Mouse (Mus musculus): Measurements from ENCODE around the gene Klhl5. TPM values are rescaled to one million over a fixed set of nuclear protein-coding genes. Genes with fewer than 3 reads are reported as not detected.

Klhl5 gene
- polyA plus RNA-seq, 1 experiment from 2014 or later: 20.0 TPM

- ATAC-seq (ENCODE audit: insufficient number of reproducible peaks, insufficient read depth, low FRiP score, low read depth): no peak
Measured at GRCm38 (mm10) chr5:65097457-65097856, 9.9 kb upstream of the Klhl5 start.

GRCm38 (mm10) chr5:65100002-65100401, 7.3 kb upstream of the Klhl5 start:
- Histone ChIP-seq H3K4me1 (ENCODE audit: control insufficient read depth in 2 of 2, insufficient read depth in 2 of 2, low read length in 2 of 2) (peaks cover 11 to 16% of the 10 kb centered on the region in 2 experiments), H3K9me3 (ENCODE audit: control insufficient read depth, low read length) (no peaks in the 10 kb centered on the region), H3K36me3 (ENCODE audit: control insufficient read depth, insufficient read depth, low read length) (no peaks in the 10 kb centered on the region), H3K27ac (replicated peaks in 1 of 2; ENCODE audit: control insufficient read depth in 1 of 2, insufficient read depth in 1 of 2, low read depth in 2 of 2, low read length in 2 of 2) (no peak overlapping the region), H3K4me2 (ENCODE audit: low read length) (no peak overlapping the region), H3K4me3 (ENCODE audit: control insufficient read depth in 1 of 2, insufficient read depth in 1 of 2, low read depth in 1 of 2, low read length in 2 of 2) (no peak overlapping the region), H3K27me3 (ENCODE audit: control insufficient read depth, insufficient read depth, low read length) (no peaks in the 10 kb centered on the region), H3K9ac (ENCODE audit: low read length) (no peak overlapping the region)
- 87% methylated on average over 11 of the region's 11 CpGs for WGBS
- no peak for ATAC-seq (ENCODE audit: insufficient number of reproducible peaks, insufficient read depth, low FRiP score, low read depth)

More at GRCm38 (mm10) chr5:65097457-65097856, 9.9 kb upstream of the Klhl5 start:
- no peaks in the 10 kb centered on the region for H3K36me3 ChIP-seq (ENCODE audit: control insufficient read depth, insufficient read depth, low read length)
- peaks cover 6 to 10% of the 10 kb centered on the region in 2 experiments for H3K4me1 ChIP-seq (ENCODE audit: control insufficient read depth in 2 of 2, insufficient read depth in 2 of 2, low read length in 2 of 2)
- no peak overlapping the region for H3K4me3 ChIP-seq (ENCODE audit: control insufficient read depth in 1 of 2, insufficient read depth in 1 of 2, low read depth in 1 of 2, low read length in 2 of 2)
- no peaks in the 10 kb centered on the region for H3K9me3 ChIP-seq (ENCODE audit: control insufficient read depth, low read length)
- WGBS: 68% methylated on average over 5 of the region's 5 CpGs
- H3K9ac ChIP-seq (ENCODE audit: low read length): no peak overlapping the region
- H3K27me3 ChIP-seq (ENCODE audit: control insufficient read depth, insufficient read depth, low read length): no peaks in the 10 kb centered on the region
- H3K27ac ChIP-seq (replicated peaks in 1 of 2; ENCODE audit: control insufficient read depth in 1 of 2, insufficient read depth in 1 of 2, low read depth in 2 of 2, low read length in 2 of 2): no peak overlapping the region
- no peak overlapping the region for H3K4me2 ChIP-seq (ENCODE audit: low read length)

GRCm38 (mm10) chr5:65101209-65101608, 6.1 kb upstream of the Klhl5 start:
- Histone ChIP-seq H3K9ac (ENCODE audit: low read length) (no peak overlapping the region), H3K4me3 (ENCODE audit: control insufficient read depth in 1 of 2, insufficient read depth in 1 of 2, low read depth in 1 of 2, low read length in 2 of 2) (no peak overlapping the region), H3K27ac (replicated peaks in 1 of 2; ENCODE audit: control insufficient read depth in 1 of 2, insufficient read depth in 1 of 2, low read depth in 2 of 2, low read length in 2 of 2) (no peak overlapping the region), H3K9me3 (ENCODE audit: control insufficient read depth, low read length) (no peaks in the 10 kb centered on the region), H3K27me3 (ENCODE audit: control insufficient read depth, insufficient read depth, low read length) (no peaks in the 10 kb centered on the region), H3K4me1 (ENCODE audit: control insufficient read depth in 2 of 2, insufficient read depth in 2 of 2, low read length in 2 of 2) (peaks cover 11 to 16% of the 10 kb centered on the region in 2 experiments), H3K4me2 (ENCODE audit: low read length) (no peak overlapping the region), H3K36me3 (ENCODE audit: control insufficient read depth, insufficient read depth, low read length) (no peaks in the 10 kb centered on the region)
- WGBS: 75% methylated on average over 5 of the region's 5 CpGs
- ATAC-seq (ENCODE audit: insufficient number of reproducible peaks, insufficient read depth, low FRiP score, low read depth): no peak

GRCm38 (mm10) chr5:65101621-65102020, 5.7 kb upstream of the Klhl5 start:
- H3K9ac ChIP-seq (ENCODE audit: low read length): no peak overlapping the region
- peaks cover 11 to 16% of the 10 kb centered on the region in 2 experiments for H3K4me1 ChIP-seq (ENCODE audit: control insufficient read depth in 2 of 2, insufficient read depth in 2 of 2, low read length in 2 of 2)
- no peaks in the 10 kb centered on the region for H3K9me3 ChIP-seq (ENCODE audit: control insufficient read depth, low read length)
- no peaks in the 10 kb centered on the region for H3K36me3 ChIP-seq (ENCODE audit: control insufficient read depth, insufficient read depth, low read length)
- H3K4me2 ChIP-seq (ENCODE audit: low read length): no peak overlapping the region
- no peak overlapping the region for H3K4me3 ChIP-seq (ENCODE audit: control insufficient read depth in 1 of 2, insufficient read depth in 1 of 2, low read depth in 1 of 2, low read length in 2 of 2)
- no peaks in the 10 kb centered on the region for H3K27me3 ChIP-seq (ENCODE audit: control insufficient read depth, insufficient read depth, low read length)
- ATAC-seq (ENCODE audit: insufficient number of reproducible peaks, insufficient read depth, low FRiP score, low read depth): no peak
- WGBS: 79% methylated on average over 6 of the region's 6 CpGs
- H3K27ac ChIP-seq (replicated peaks in 1 of 2; ENCODE audit: control insufficient read depth in 1 of 2, insufficient read depth in 1 of 2, low read depth in 2 of 2, low read length in 2 of 2): no peak overlapping the region

GRCm38 (mm10) chr5:65102026-65102640, 5.2 kb upstream of the Klhl5 start:
- no peaks in the 10 kb centered on the region for H3K9me3 ChIP-seq (ENCODE audit: control insufficient read depth, low read length)
- 0 out of 4 replicates have a peak overlapping the region, but pooled peaks of 1 of the 2 experiments have one; percentile 1 for H3K27ac ChIP-seq (replicated peaks in 1 of 2; ENCODE audit: control insufficient read depth in 1 of 2, insufficient read depth in 1 of 2, low read depth in 2 of 2, low read length in 2 of 2)
- 39% methylated on average over 3 of the region's 3 CpGs for WGBS
- peak overlapping the region; percentile 12; the same call in 1 of the 2 replicates for H3K4me2 ChIP-seq (ENCODE audit: low read length)
- no peak overlapping the region for H3K9ac ChIP-seq (ENCODE audit: low read length)
- no peak overlapping the region for H3K4me3 ChIP-seq (ENCODE audit: control insufficient read depth in 1 of 2, insufficient read depth in 1 of 2, low read depth in 1 of 2, low read length in 2 of 2)
- H3K4me1 ChIP-seq (ENCODE audit: control insufficient read depth in 2 of 2, insufficient read depth in 2 of 2, low read length in 2 of 2): peaks cover 11 to 16% of the 10 kb centered on the region in 2 experiments
- ATAC-seq (ENCODE audit: insufficient number of reproducible peaks, insufficient read depth, low FRiP score, low read depth): no peak
- H3K27me3 ChIP-seq (ENCODE audit: control insufficient read depth, insufficient read depth, low read length): no peaks in the 10 kb centered on the region
- no peaks in the 10 kb centered on the region for H3K36me3 ChIP-seq (ENCODE audit: control insufficient read depth, insufficient read depth, low read length)

GRCm38 (mm10) chr5:65102641-65103042, 4.7 kb upstream of the Klhl5 start:
- Histone ChIP-seq H3K27me3 (ENCODE audit: control insufficient read depth, insufficient read depth, low read length) (no peaks in the 10 kb centered on the region), H3K4me1 (ENCODE audit: control insufficient read depth in 2 of 2, insufficient read depth in 2 of 2, low read length in 2 of 2) (peaks cover 11 to 16% of the 10 kb centered on the region in 2 experiments), H3K9me3 (ENCODE audit: control insufficient read depth, low read length) (no peaks in the 10 kb centered on the region), H3K36me3 (ENCODE audit: control insufficient read depth, insufficient read depth, low read length) (no peaks in the 10 kb centered on the region), H3K9ac (ENCODE audit: low read length) (no peak overlapping the region), H3K27ac (replicated peaks in 1 of 2; ENCODE audit: control insufficient read depth in 1 of 2, insufficient read depth in 1 of 2, low read depth in 2 of 2, low read length in 2 of 2) (no peak overlapping the region), H3K4me2 (ENCODE audit: low read length) (peak overlapping the region; percentile 12; the same call in 1 of the 2 replicates), H3K4me3 (ENCODE audit: control insufficient read depth in 1 of 2, insufficient read depth in 1 of 2, low read depth in 1 of 2, low read length in 2 of 2) (no peak overlapping the region)
- ATAC-seq (ENCODE audit: insufficient number of reproducible peaks, insufficient read depth, low FRiP score, low read depth): no peak
- WGBS: 22% methylated on average over 10 of the region's 10 CpGs

DNA sequence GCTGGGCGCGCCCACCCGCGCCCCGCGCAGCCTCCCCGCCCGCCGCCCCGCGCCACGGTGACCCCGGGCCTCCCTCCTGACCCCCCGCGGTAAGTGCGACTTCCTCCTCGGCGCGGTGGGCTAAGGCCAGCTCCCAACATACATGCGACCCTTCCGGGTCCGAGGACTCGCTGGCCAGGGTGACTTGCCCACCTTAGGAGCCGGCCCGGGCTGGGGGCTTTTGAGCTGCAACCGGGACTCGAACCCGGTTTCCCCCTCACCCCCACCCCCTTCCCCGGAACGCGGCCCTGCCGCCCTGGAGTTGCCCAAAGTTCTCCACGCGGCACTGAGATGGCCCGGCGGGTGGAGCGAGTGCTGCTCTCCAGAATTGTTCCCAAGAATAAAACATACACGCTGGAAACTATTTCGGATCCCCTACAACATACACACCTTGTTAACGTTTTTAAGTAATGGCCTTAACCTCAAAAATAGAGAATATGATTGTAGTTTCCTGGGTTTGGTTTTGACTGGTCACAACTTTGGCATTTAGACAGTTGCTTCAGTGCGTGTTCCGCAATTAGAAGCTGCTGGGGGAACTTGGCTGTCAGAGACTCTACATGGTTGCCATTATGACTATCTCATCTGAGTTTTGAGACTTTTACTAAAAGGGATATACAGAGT, 564 bp downstream of the Klhl5 start:
- Histone ChIP-seq H3K9ac (ENCODE audit: low read length) (peak overlapping the region; percentile 90), H3K27me3 (ENCODE audit: control insufficient read depth, insufficient read depth, low read length) (no peaks in the 10 kb centered on the region), H3K9me3 (ENCODE audit: control insufficient read depth, low read length) (no peaks in the 10 kb centered on the region), H3K4me3 (ENCODE audit: control insufficient read depth in 1 of 2, insufficient read depth in 1 of 2, low read depth in 1 of 2, low read length in 2 of 2) (peak overlapping the region; percentile 62 to 77), H3K36me3 (ENCODE audit: control insufficient read depth, insufficient read depth, low read length) (no peaks in the 10 kb centered on the region), H3K4me1 (ENCODE audit: control insufficient read depth in 2 of 2, insufficient read depth in 2 of 2, low read length in 2 of 2) (peaks cover 2 to 17% of the 10 kb centered on the region in 2 experiments; a peak in 3 of 4 replicates), H3K4me2 (ENCODE audit: low read length) (peak overlapping the region; percentile 78), H3K27ac (replicated peaks in 1 of 2; ENCODE audit: control insufficient read depth in 1 of 2, insufficient read depth in 1 of 2, low read depth in 2 of 2, low read length in 2 of 2) (peak overlapping the region; percentile 32 to 85; a peak in 3 of 4 replicates)
- WGBS: 3% methylated on average over 28 of the region's 42 CpGs
- ATAC-seq (ENCODE audit: insufficient number of reproducible peaks, insufficient read depth, low FRiP score, low read depth): peak; percentile 27

All from heart, embryonic 14.5 days (tissue).